Mouse (Mus musculus) kidney, postnatal 36 days (tissue): ENCODE data around the gene Pidd1.

Experiments used
- DNase-seq, 2 experiments: peaks; one replicate each; pipeline ENCODE4 v3.0.0; 2021 to 2022; ENCODE audit warnings: mixed read lengths in 2 of 2

The Pidd1 gene

DNA sequence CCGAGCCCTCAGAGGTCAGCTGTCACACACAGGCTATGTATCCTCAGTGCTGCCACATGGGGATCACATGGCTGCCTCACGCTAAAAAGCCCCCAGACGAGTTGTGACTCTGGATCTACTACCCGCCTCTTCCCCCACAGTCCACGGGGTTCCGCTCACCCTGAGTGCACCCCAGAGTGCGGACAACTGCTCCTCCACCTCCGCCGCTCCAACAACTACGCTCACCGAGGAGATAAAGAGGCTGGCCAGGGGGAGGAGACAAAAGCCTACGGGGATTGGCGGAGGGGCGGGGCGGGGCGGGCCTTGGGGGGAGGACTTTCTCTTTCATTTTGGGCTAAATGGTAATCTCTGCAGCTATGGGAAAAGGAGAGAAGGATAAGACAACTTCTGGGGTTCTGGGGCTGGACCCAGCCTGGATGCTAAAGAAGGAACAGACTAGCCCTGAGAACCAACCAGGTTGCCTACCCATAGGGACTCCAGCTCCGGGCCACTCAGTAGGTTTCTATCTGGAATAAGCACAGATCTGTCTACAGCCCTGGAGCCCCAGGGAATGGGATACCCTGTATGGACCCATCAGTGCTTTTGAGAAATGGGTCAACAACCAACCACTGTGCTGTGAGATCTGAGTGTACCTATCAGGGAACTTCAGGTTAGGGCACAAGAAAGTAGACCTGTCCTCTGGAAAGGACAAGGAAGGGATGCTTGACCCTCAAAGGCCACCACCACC, 8.5 kb downstream of the Pidd1 start:
- peak; percentile 65 to 76 for DNase-seq

DNA sequence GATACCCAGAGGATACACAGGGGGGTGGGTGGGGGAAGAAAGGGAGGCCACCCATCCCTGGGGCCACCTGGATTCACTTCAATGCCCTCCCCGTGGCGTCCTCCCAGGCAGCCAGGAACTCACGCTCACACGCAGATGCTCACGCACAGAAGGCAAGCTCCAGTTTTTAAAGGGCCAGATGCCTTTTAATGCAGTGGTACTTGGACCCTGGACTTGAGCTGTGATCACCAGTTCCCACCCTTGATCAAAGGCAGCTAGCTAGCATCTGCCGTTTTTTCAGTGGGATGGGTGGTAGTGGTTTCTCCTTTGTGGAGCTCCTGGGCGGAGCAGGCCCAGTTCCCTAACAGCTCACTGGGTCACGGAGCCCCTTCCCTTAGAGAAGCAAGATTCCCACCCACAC, 9.4 kb downstream of the Pidd1 start:
- DNase-seq = peak; percentile 56 to 59

DNA sequence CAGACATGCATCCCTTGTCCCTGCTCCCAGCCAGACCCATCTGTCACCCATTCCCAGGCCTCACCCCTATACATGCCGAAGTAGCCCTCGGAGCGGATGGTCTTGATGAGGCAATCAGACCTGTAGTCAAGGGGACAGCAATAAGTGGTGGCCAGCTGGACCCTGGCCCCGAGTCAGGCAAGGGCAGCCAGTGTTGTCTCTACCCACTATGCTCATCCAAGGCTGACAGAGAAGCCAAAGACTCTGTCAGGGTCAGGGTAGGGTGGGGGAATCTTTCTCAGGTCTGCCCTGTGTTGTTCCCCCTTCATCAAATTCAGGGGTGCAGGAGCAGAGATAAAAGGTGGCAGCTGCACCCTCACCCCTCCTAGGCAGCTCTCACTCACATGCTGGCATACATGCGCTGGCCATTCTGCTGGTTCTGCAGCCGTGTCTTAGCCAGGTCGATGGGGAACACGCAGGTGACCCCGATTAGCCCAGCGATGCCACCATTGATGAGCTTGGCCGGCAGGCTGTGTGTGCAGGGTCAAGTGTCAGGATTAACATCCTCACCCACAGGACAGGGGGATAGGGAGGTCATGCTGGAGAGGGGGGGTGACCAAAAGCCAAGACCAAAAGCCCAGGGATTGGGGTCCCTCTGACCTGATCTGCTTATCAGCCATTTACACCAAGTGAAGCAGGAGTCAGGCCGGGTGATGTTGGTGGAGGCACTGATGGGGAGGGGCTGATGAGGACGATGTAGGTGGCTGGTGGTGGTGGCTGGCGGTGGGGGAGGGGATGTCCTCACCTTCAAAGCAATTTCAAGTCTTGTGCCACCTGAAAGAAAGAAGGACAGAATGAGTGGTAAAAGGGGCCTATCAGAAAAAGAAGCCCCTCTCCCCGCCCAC, 10.1 kb downstream of the Pidd1 start:
- DNase-seq = no peak

DNA sequence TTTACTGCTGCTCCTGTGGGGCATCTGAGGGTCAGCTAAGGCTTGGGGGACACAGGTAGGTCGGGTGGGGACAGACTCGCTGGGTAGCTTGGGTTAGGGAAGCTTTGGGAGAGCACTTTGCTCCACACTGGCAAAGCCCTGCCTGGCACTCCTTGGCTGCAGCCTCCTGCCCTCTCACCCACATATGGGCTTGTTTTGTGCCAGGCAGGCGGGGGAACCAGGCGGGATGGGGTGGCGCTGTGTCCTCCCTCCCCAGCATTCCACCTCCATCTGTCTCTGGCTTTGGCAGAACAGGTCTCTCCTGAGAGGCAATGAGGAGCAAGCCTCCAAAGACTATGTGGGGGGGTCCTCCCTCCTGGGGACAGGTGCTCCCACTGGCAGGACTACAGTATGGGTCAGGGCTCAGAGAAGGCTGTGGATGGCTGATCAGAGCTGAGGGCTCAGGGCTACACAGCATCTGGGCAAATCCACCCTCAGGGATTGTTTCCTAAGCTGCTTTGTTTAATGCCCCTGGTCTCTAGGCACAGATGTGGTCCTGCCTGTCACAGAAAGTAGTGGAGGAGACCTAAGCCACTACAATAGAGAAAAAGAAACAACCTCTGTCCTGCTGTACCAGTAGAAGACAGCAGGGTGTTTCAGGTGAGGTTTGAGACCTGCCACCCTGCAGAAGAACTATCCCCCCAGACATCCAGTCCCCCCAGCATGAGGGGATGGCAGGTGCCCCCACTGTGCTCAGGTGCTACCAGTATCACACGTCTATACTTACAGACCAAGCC, 10.9 kb downstream of the Pidd1 start:
- DNase-seq = peak; percentile 80 to 87

DNA sequence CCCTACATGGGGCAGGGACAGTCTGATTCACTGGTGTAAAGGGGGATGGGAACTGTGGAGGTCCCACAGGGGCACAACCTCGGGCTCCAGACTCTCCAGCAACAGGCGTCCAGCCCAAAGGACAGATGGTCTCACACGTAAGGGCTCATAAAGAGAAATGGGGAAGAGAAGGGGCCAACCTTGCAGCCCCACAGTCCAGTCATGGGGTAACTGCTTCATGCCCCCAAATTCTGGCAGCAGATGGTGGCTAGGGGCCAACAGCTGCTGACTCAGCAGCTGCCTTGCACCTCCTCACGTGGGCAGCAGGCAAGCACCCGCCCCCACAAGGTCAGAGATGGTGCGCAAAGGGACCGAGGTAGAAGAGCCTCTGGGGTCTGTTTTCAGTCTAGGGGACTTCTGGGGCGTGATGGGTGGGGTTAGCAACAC, 11.6 kb downstream of the Pidd1 start:
- peak; percentile 71 to 73 for DNase-seq

DNA sequence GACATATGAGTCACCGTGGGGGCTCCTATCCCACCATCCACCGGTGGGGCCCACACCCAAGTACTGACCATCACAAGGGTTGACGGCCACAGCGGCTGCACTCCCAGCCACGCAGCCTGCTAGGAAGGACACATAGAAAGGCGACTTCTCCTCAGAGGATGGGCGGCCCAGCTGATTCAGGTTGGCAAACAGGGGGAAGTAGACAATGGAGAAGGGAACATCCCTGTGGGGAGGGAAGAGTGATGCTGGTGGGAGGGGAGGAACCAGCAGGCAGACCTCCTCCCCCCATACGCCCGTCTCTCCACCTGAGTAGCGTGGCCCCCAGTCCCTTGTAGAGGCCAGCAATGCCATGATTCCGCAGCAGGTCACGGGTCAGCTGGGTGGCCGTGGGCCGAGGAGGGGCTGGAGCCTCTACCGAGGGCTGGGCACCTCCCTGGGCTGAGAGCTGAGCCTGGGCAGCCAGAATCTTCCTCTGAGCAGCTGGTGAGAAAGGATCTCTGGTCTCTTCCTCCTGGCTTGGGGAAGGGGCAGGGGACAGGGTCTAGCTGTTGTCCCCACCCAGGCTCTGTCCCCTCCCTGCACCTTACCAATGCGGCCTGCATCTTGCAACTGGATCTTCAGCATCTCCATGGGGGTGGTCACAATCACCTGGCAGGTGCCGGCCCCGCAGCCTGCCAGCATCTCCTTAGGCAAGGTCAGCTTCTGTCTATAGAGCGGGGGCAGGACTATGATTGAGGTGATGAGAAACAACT, 12.2 kb downstream of the Pidd1 start:
- DNase-seq = no peak

DNA sequence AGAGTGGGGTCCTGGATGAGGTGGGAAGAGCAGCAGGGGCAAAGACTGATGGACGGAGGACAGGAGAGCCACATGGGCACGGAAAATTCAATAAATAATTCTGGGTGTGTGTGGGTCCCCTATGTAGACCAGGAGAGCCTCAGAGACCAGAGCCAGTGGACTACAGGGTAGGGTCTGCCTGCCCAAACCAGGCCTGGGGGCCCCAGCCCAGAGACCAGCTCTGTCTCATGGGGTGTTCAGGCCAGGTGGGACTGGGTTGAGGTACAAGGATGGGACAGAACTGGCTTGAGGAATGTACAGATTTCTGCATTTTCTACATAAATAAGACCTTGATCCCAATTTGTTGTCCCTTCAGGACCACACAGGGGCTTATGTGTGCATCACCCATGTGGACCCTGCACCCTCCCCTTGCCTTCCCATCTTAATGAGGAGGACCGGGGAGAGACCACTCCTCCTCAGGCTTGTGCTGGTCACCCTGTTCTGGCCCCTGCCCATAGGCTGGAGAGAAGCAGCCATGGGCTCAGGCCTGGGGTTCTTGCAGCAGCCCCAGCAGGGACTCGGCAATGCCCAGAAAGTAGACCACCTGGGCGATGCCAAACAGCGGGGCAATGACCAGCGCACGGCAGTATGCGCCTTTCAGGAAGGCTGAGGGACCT, 13.1 kb downstream of the Pidd1 start:
- no peak for DNase-seq

DNA sequence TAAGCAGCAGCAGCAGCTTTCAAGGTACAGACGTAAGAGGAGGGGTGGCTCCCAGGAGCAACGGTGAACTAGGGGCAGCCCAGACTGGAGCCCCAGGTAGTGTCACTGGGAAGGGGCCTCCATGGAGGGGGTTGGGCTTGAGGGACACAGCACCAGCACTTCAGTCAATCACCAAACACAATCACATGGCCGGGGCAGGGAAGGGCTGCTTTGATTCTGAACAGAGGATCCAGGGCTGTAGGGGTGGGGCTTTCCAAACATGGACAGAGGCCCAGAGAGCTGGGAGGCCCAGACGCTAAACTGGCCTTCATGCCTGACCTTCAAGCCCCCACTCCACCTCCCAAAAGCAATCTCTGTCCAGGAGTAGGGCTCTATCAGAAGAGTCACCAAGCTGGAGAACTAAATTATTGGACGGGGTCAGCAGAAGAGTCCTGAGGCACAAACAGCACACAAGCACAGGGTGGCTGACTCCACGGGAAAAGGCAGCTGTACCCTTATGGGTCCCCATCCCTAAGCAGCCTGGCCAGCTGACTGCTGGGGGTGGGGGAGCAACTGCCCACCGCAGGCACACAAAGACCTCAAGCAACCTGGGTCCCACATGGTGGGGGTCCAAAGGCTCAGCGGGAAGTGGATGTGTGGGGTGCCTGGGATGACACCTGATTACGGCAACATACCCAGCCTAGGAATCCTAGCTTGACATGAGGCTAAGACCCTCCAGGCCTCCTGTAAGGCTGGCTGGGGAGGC, 13.8 kb downstream of the Pidd1 start:
- DNase-seq = no peak

DNA sequence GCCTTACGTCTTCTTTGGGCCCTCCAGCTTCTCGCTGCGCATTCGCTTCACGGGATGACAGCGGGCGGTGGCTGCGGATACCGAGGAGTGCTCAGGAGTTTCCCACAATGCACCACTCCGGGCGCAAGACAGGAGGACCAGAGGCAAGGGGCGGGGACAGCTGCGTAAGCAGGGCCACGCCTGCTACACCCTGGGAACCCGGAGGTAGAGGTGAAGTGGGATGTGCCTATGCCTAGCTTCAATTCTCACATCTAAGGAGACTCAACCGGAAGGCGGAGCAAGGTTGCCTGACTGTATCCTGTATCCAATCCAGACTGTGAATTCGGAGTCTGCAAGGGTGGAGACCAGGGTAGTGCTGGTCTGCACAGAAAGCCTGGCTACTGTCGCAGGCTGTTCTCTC, 14.5 kb downstream of the Pidd1 start, which contains the start of gene Cend1:
Gene Cend1 (minus strand): TSS at position 182 of the 400 bp plus-strand sequence.
- DNase-seq = peak; percentile 61 to 76

DNA sequence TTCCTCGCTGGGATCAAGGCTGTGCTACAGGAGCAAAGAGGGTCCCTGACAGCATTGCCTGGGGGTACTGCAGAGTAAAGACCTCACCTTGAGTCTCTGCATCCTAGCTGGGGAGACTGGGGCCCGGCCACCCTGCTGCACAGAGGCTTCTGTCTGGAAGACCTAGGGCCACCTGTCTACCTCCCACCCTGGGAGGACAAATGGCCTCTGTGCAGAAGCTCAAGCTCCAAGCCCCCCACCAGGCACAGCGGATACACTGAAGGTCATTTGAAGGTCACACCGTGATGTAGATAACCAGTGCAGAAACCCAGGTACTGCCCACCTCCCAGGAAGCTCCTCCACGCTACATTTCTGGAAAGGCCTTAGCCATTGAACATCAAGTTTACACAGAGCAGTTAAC, 15.1 kb downstream of the Pidd1 start:
- no peak for DNase-seq

DNA sequence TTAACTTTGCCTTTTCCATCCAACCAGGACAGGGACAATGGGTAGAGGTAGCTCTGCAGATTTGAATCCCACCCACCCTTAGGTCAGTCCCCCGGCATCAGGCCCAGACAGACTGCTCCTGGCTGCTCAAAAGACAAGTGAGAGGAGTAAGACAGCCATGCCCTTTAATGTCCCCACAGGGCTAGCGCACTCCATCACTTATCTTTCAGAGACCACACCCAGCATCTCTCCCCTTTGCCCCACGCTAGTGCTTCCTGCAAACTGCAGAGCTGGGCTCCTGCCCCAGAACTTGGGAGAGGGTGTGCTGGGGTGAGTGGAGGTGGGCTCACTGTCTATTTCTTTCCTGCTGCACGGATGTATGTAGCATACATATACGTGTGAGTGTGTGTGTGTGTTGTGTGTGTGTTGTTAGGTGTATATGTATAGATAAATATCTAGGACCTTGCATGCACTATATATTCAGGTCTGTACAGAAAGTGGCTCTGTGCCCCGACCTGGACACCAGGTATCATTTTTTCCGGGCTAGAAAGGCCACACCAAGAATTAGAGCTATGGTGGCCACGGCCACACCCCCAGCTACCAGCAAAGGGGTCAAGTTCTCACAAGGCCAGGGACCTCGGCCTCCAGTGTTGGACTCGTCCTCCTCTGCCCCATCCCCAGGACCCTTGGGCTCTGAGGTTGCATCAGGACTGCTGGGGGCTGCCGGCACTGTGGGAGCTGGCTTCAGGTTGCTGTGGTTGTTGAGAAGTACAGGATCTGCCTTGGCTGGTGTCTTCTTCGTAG, 16.7 kb downstream of the Pidd1 start:
- no peak for DNase-seq

DNA sequence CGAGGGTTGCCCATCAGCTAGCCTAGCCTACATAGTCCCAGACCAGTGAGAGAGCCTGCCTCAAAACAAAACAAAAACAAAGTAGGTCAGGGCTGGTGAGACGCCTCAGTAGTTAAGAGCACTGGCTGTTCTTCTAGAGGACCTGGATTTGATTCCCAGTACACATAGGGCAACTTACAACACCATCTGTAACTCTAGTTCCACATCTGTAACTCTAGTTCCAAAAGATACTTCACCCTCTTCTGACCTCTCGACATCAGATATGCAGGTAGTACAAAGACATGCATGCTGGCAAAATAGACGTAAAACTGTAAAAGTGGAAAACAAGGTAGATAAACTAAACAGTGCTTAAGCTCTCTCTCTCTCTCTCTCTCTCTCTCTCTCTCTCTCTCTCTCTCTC, 20.0 kb downstream of the Pidd1 start:
- DNase-seq = no peak

DNA sequence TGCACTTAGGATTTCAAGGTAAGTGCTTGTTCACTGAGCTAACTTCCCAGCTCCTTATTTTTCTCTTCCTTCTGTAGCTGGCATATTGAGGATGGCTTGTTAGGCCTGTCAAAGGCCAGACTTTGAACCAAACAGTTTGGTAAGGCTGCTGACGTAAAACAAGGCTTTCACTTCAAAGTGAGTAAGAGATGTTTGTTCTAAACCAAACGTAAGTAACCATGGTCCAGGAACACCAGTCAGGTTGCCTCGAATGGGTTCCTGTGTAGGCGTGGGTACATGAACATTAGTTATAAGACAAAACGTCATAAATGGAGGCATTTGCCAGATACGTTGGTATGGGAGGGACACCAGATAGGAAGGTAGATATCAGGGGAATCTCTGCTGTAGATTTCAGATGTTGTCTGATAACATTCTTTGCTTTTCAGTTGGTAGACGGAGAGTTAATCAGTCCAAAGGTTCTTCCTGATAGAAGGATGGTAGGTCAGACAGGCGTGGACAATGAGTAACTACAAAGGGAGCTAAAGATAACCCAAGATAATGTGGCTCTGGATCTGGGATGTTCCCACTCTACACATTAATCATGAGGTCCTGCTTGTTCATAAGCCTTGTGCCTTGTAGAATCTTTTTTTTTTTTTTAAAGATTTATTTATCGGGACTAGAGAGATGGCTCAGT, 23.7 kb downstream of the Pidd1 start:
- no peak for DNase-seq

DNA sequence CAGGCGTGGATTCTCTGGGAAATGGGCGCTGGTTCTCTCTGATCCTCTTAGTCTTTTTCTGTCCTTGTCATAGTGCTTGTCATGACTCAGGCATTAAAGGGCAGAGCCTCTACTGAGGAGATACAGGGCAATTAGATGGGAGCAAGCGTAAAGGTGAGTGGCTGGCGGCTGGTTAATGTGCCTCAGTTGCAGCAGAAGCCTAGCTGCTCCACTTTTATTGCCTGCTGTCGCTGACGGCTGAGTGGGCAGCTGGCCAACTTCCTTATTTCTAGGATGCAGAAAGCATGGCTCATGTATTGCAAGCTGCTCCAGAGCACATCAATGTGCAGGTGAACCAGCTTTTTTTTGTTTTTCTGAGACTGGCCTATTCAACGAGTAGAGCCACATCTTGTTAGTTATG, 24.9 kb downstream of the Pidd1 start:
- DNase-seq = peak in 1 of 2 experiments; percentile 78

DNA sequence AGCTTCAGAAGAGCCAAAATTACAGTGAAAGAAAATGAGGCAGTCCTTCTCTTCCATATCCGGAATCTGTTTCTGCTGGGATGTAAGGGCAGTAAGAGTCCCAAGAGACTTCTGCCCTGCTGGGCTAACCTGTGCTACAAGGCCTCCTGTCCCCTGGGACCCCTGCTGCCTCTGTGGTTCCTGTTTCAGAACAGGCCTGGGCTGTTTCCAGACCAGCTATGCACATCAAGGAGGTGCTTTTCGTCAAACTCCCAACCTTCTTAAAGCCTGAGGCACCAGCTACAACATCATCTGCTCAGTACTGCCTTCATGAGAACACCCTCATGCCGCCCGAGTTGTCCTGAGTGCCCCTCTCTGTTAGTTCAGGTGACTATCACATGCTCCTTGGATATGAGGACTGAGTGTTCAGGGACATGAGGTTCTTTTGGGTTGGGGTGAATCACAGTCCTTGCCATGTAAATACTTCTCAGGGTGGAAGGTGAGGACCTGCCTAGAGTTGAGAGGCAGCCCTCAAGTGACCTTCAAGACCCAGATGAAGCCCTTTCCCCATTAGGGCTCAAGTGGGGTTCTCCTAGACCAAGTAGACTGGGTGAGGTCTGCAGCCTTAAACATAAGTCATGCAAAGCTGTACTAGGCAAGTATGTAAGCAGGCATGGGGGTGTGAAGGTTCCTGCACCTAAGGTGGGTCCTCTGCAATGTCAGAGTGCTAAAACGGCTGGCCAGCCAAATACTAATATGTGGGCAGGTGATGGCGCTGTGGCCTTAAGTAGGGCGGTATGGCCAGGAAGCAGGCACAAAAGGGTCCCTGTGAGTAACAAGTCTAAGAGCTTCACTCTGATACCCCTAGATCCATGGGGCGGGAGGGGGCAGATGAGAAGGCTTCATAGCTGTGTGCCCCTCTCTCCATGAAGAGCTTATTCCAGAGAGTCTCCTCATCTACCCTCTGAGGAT, 25.8 kb downstream of the Pidd1 start:
- no peak for DNase-seq

DNA sequence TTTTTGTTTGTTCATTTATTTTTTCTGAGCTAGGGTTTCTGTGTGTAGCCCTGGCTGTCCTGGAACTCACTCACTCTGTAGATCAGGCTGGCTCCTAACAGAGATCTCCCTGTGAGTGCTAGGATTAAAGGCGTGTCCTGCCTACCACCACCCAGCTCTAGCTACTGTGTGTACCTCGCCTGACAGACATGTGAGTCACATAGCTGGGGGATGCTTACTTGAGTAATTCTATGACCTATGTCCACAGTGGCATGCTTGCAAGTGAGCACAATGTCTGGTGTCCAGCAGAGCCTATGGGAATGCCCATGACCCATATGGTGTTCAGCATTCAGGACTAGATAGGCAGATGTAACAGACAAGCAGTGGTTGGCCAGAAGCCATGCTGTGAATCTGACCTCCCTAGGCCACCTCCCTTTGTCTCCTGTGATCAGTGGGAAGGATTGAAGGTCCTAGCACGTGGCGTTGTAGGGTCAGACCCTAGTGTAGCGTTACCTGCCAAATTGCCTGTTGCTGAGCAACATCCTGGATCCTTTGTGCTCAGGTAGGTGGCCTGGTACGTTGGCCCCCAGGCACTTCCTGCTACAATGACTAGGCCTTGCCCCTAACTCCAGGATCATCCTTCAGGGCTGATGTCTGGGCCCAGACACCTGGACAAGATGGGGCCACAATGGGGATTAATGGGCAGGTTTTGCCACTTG, 27.5 kb downstream of the Pidd1 start:
- DNase-seq = no peak

DNA sequence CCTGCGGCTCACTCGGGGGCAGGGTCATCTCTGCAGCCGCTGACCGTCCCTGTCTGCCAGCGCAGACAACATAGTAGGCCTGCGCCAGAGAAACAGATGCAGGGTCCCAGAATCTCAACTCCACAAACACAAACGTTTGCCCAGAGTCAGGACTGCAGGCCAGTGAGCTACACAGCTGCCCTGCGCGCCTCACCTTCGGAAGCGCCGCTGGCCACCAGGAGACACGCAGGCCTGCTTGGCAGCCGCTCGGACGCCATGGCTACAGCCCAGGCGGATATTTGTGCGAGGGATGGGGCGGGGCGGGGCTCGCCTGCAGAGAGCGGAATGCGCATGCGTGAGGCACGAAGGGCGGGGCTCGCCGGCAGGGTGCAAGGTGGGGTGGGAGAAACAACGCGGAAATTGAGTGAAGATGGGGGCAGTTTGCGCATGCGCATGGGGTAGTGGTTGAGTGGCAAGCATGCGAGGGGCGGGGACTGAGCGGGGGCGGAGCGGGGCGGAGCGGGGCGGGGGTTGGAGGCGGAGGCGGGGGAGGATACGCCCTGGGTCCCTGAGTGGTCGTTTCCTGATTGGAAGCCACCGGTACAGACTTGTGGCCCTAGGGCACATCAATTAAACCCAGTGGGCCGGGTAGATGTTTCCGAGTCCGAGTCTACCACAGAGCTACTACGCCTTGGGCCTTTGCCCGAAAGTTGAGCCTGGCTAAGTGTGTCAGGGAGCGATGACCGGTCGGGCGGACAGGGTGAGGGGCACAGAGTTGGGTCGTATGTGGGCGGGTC, 29.8 kb downstream of the Pidd1 start, which contains the start of gene Gatd1:
Gene Gatd1 (minus strand): TSS at position 328 of the 776 bp plus-strand sequence.
- DNase-seq = peak; percentile 100
